Mouse (Mus musculus) stomach, postnatal 0 days (tissue): ENCODE measurements around the gene Krtap13-1. TPM values are rescaled to one million over a fixed set of nuclear protein-coding genes. Genes with fewer than 3 reads are reported as not detected.
"Not testable (repeated sequence)": the region's sequence is repeated elsewhere in the genome, so short reads cannot be mapped to it uniquely, and the experiment has no call there.

Experiments used
- ATAC-seq: fragments of 200-750 bp; cut with Nextera tagmentation; 2 replicates; pipeline ENCODE4 v1.8.0; 2017; ENCODE audit not compliant: low FRiP score, low TSS enrichment
- DNase-seq: peaks from one replicate; pipeline ENCODE4 v3.0.0-alpha.2; 2016; ENCODE audit warnings: low spot score
- H3K27ac ChIP-seq: fragments of 300-500 bp; sonication (generic); replicated peaks from 2 replicates; pipeline ENCODE4 v1.5.1; 2014; ENCODE audit warnings: mild to moderate bottlenecking, control low read depth
- H3K27me3 ChIP-seq: fragments of 300-500 bp; sonication (generic); 2 replicates; pipeline ENCODE4 v1.6.1; 2014; ENCODE audit warnings: low read length; ENCODE audit not compliant: control insufficient read depth, insufficient read depth
- H3K36me3 ChIP-seq: fragments of 300-500 bp; sonication (generic); 2 replicates; pipeline ENCODE4 v1.6.1; 2014; ENCODE audit warnings: low read length, mixed read lengths; ENCODE audit not compliant: control insufficient read depth, insufficient read depth
- H3K4me1 ChIP-seq: fragments of 300-500 bp; sonication (generic); replicated peaks from 2 replicates; pipeline ENCODE4 v1.6.1; 2014; ENCODE audit warnings: antibody characterized with exemption; ENCODE audit not compliant: control insufficient read depth, insufficient read depth
- H3K4me2 ChIP-seq: fragments of 300-500 bp; sonication (generic); replicated peaks from 2 replicates; pipeline ENCODE4 v1.6.1; 2014; ENCODE audit warnings: low read depth, mild to moderate bottlenecking, control low read depth, moderate library complexity
- H3K4me3 ChIP-seq: fragments of 300-500 bp; sonication (generic); 2 replicates; pipeline ENCODE4 v1.5.1; 2014; ENCODE audit warnings: low read depth, low read length, control low read depth
- H3K9ac ChIP-seq: fragments of 300-500 bp; sonication (generic); 2 replicates; pipeline ENCODE4 v1.6.1; 2014; ENCODE audit warnings: mild to moderate bottlenecking, low read length, control low read depth, mixed read lengths
- H3K9me3 ChIP-seq: fragments of 300-500 bp; sonication (generic); 2 replicates; pipeline ENCODE4 v1.6.1; 2016; ENCODE audit warnings: low read length; ENCODE audit not compliant: control insufficient read depth
- CTCF ChIP-seq: IDR thresholded peaks from 2 replicates; pipeline ENCODE4 v1.5.1; 2016; ENCODE audit warnings: antibody characterized with exemption, low read depth, mild to moderate bottlenecking, moderate library complexity
- EP300 ChIP-seq: optimal IDR thresholded peaks from 2 replicates; pipeline ENCODE3; 2016; ENCODE audit warnings: antibody characterized with exemption
- WGBS: fragments of 180-500 bp; shearing (Covaris S2); extraction: QIAGEN DNeasy Blood & Tissue Kit; methylation state at CpG from one replicate; pipeline ENCODE4 v1.1.7; 2014; 5-methylcytosine and 5-hydroxymethylcytosine counted together
- polyA plus RNA-seq: library from polyadenylated mRNA; unstranded; fragments of >200 nt; fragmentation: Nextera tagmentation; extraction: Ambion mirVana; gene quantifications from 2 replicates; pipeline ENCODE4 v1.2.1, GENCODE M21; 2015

Gene Krtap13-1
- polyA plus RNA-seq, 1 experiment from 2014 or later: not detected

GRCm38 (mm10) chr16:88747943-88748342 lies 19.3 kb downstream of the Krtap13-1 start:
- DNase-seq (no peak), ATAC-seq (no peak)
- 70% methylated on average over 4 of the region's 4 CpGs for WGBS
- H3K27ac ChIP-seq: no peak overlapping the region
- no peak overlapping the region for H3K4me2 ChIP-seq
- H3K4me1 ChIP-seq: no peaks in the 10 kb centered on the region
- H3K36me3 ChIP-seq: no peaks in the 10 kb centered on the region
- no peaks in the 10 kb centered on the region for H3K9me3 ChIP-seq
- no peak overlapping the region for H3K4me3 ChIP-seq
- no peak for TF ChIP-seq CTCF
- no peak for TF ChIP-seq EP300
- no peaks in the 10 kb centered on the region for H3K27me3 ChIP-seq
- no peak overlapping the region for H3K9ac ChIP-seq

- not testable (repeated sequence) for H3K36me3 ChIP-seq, H3K27me3 ChIP-seq, H3K4me2 ChIP-seq, H3K9me3 ChIP-seq, H3K4me1 ChIP-seq, H3K9ac ChIP-seq, DNase-seq, H3K4me3 ChIP-seq, H3K27ac ChIP-seq, ATAC-seq
- WGBS: 84% methylated on average over 3 of the region's 3 CpGs
Observed at GRCm38 (mm10) chr16:88751535-88751934, 22.9 kb downstream of the Krtap13-1 start, which contains the start of gene Krtap13. Gene Krtap13, minus strand, starts transcription at chr16:88751635.

GRCm38 (mm10) chr16:88758547-88758946 lies 29.9 kb downstream of the Krtap13-1 start, which contains the start of gene 2310034C09Rik:
Gene 2310034C09Rik, plus strand, starts transcription at chr16:88758847.
- H3K9ac ChIP-seq: not testable (repeated sequence)
- 74% methylated on average over 2 of the region's 3 CpGs for WGBS

GRCm38 (mm10) chr16:88774106-88774505 lies 45.4 kb downstream of the Krtap13-1 start, which contains the start of gene 2310057N15Rik:
Gene 2310057N15Rik, minus strand, starts transcription at chr16:88774206.
- WGBS: 86% methylated on average over 2 of the region's 2 CpGs
- Histone ChIP-seq H3K9me3 (no peaks in the 10 kb centered on the region), H3K27ac (no peak within 1 kb of the TSS), H3K36me3 (no peaks in the 10 kb centered on the region), H3K9ac (no peak within 1 kb of the TSS), H3K4me2 (no peak within 1 kb of the TSS), H3K4me3 (no peak within 1 kb of the TSS), H3K4me1 (no peaks in the 10 kb centered on the region), H3K27me3 (no peaks in the 10 kb centered on the region)
- no peak for ATAC-seq
- TF ChIP-seq CTCF (no peak), EP300 (no peak)
- no peak for DNase-seq

More at GRCm38 (mm10) chr16:88758547-88758946, 29.9 kb downstream of the Krtap13-1 start, which contains the start of gene 2310034C09Rik:
- H3K4me2 ChIP-seq, H3K36me3 ChIP-seq, DNase-seq, H3K27me3 ChIP-seq, ATAC-seq, H3K27ac ChIP-seq, H3K4me1 ChIP-seq, H3K4me3 ChIP-seq, H3K9me3 ChIP-seq: not testable (repeated sequence)

- ATAC-seq: no peak
- no peak for TF ChIP-seq CTCF
- no peak for TF ChIP-seq EP300
- H3K9me3 ChIP-seq: no peaks in the 10 kb centered on the region
- H3K4me1 ChIP-seq: no peaks in the 10 kb centered on the region
- no peak within 1 kb of the TSS for H3K4me3 ChIP-seq
- no peaks in the 10 kb centered on the region for H3K27me3 ChIP-seq
- no peak within 1 kb of the TSS for H3K4me2 ChIP-seq
- H3K9ac ChIP-seq: no peak within 1 kb of the TSS
- H3K36me3 ChIP-seq: no peaks in the 10 kb centered on the region
- H3K27ac ChIP-seq: no peak within 1 kb of the TSS
- no peak for DNase-seq
- WGBS: 88% methylated on average over 5 of the region's 6 CpGs
Observed at GRCm38 (mm10) chr16:88777596-88777995, 48.9 kb downstream of the Krtap13-1 start, which contains the start of gene Gm5965. Gene Gm5965, plus strand, starts transcription at chr16:88777896.

Other genes with a start within 250 kb of the Krtap13-1 start
- gene Cldn17, start 221.9 kb upstream of the Krtap13-1 start, polyA plus RNA-seq: 16.5 and 18.0 TPM in 2 replicates
- gene Cldn8, start 165.7 kb upstream of the Krtap13-1 start, polyA plus RNA-seq: 1.5 and 2.2 TPM in 2 replicates
- not detected in 2 replicates for gene Krtap24-1, start 116.6 kb upstream of the Krtap13-1 start, polyA plus RNA-seq
- 0.41 and 0.64 TPM in 2 replicates for gene 2310079G19Rik, start 101.2 kb upstream of the Krtap13-1 start, polyA plus RNA-seq
- gene Krtap26-1, start 81.1 kb upstream of the Krtap13-1 start, polyA plus RNA-seq: not detected in 2 replicates
- gene Krtap27-1, start 57.2 kb upstream of the Krtap13-1 start, polyA plus RNA-seq: not detected in 2 replicates
- not detected in 2 replicates for gene 2310061N02Rik, start 20.9 kb upstream of the Krtap13-1 start, polyA plus RNA-seq
- not detected in 2 replicates for gene Krtap13, start 22.8 kb downstream of the Krtap13-1 start, polyA plus RNA-seq
- 0.13 and 0.23 TPM in 2 replicates for gene 2310034C09Rik, start 30.0 kb downstream of the Krtap13-1 start, polyA plus RNA-seq
- not detected in 2 replicates for gene 2310057N15Rik, start 45.3 kb downstream of the Krtap13-1 start, polyA plus RNA-seq
- not detected in 2 replicates for gene Gm5965, start 49.0 kb downstream of the Krtap13-1 start, polyA plus RNA-seq
- not detected in 2 replicates for gene Gm20741, start 83.4 kb downstream of the Krtap13-1 start, polyA plus RNA-seq
- not detected in 2 replicates for gene Krtap15, start 91.4 kb downstream of the Krtap13-1 start, polyA plus RNA-seq
- not detected in 2 replicates for gene Krtap14, start 97.3 kb downstream of the Krtap13-1 start, polyA plus RNA-seq
- gene Krtap19-1, start 140.5 kb downstream of the Krtap13-1 start, polyA plus RNA-seq: not detected in 2 replicates
- not detected in 2 replicates for gene Krtap19-2, start 145.4 kb downstream of the Krtap13-1 start, polyA plus RNA-seq
- gene Krtap19-3, start 149.2 kb downstream of the Krtap13-1 start, polyA plus RNA-seq: not detected in 2 replicates
- not detected in 2 replicates for gene Krtap19-4, start 156.2 kb downstream of the Krtap13-1 start, polyA plus RNA-seq
- not detected in 2 replicates for gene Krtap19-5, start 167.6 kb downstream of the Krtap13-1 start, polyA plus RNA-seq
- not detected in 2 replicates for gene Krtap19-9b, start 203.4 kb downstream of the Krtap13-1 start, polyA plus RNA-seq
- gene Krtap16-3, start 234.0 kb downstream of the Krtap13-1 start, polyA plus RNA-seq: not detected in 2 replicates